Mouse (Mus musculus) ovary, postnatal 14 days (tissue): ENCODE data around the gene Otub1.

ENCODE experiments used
- DNase-seq: peaks from one replicate; pipeline ENCODE4 v3.0.0; 2022; ENCODE audit warnings: low spot score

The Otub1 gene

GRCm38 (mm10) chr19:7177804-7178511 is 28.2 kb downstream of the Otub1 start:
- DNase-seq, result no peak

GRCm38 (mm10) chr19:7176041-7176696 is 29.9 kb downstream of the Otub1 start:
- DNase-seq, result no peak

DNA sequence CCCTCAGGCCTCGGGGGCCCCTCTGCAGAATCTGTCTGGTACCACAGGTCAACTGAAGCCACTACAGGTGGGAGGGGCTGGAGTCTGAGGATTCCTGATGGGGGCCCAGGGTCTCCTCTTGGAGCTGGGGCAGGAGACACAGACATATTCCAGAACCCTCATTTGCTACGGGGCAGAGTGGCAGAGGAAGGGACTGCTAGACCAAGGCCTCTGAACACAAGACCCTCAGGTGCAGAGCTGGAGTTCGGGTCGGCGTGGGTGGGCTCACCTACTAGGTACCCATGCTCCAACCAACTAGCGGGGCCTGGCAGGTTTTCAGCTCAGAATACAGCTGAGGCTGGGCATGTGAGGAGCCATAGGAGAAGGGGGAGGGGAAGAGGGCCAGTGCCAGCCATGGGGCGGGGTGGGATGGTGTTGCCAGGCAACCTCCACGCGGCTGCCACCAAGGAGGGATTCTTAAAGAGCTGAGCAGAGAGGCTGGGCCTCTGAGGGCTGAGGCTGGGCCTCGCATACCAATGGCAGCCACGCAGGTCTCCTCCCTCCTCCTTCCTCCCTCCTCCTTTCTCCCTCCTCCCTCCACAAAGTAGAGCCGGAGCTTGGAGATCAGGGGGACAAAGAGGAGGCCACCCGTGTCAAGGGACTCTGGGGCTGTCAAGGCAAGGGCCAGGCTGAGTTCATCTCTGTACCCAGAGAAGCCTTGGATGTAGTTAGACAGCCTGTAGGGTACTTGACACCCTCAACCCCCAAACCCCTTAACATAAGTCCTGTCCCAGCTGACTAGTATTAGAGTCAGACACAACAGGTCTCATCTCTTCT is 33.9 kb downstream of the Otub1 start:
- no peak for DNase-seq

- no peak for DNase-seq
Measured at GRCm38 (mm10) chr19:7171447-7171846, 34.7 kb downstream of the Otub1 start.

DNA sequence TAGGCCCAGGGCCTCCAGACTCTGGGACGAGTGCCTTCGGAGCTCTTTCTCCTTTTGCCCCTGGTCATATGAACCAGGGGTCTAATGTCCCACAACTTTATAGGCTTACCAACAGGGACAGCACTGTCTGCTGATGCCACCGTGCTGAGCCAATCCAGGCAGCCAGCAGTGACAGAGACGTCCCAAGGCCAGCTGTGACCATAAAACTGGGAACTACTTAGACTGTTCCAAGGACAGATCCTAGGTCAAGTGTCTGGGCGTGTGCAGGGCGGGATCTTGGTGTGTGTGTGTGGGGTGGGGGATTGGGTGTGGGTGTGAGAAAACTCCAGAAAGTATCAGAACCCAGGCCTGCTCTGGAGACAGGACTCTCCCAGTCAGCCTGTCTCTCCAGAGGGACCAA is 35.2 kb downstream of the Otub1 start:
- no peak for DNase-seq

GRCm38 (mm10) chr19:7168423-7168822 is 37.7 kb downstream of the Otub1 start:
- DNase-seq, result no peak

GRCm38 (mm10) chr19:7166767-7167166 is 39.3 kb downstream of the Otub1 start:
- DNase-seq, result no peak

GRCm38 (mm10) chr19:7166200-7166711 is 39.9 kb downstream of the Otub1 start:
- no peak for DNase-seq

DNA sequence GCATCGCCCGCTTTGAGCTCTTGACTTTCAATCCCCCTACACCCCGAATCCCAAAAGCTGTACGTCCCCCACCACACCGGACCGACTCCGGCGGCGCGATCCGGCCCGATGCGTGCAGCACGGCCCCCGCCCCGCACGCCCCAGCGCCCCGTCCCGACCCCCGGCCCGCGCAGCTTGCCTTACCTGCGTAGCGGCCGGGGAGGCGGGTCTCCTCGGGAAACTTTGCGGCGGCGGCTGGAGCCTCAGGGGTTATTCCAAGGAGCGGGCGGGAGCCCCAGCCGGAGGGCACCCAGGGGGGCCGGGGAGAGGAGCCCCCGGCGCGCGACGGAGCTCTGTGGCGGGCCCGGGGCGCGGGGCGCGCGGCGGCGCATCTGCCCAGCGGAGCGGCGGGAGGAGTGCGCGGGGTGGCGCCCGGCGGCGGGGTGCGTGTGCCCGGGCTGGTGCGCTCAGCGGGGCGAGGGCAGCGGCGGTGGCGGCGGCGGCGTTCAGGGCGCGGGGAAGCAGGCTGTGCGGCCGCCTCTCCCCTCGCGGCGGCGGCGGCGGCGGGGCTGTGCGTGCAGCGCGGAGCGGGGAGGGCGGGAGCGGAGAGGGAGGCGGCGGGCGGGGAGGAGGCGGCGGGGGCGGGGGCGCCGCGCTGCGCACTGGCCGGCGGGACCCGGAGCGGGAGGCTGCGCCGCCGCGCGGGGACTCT is 40.5 kb downstream of the Otub1 start:
- DNase-seq, result no peak

DNA sequence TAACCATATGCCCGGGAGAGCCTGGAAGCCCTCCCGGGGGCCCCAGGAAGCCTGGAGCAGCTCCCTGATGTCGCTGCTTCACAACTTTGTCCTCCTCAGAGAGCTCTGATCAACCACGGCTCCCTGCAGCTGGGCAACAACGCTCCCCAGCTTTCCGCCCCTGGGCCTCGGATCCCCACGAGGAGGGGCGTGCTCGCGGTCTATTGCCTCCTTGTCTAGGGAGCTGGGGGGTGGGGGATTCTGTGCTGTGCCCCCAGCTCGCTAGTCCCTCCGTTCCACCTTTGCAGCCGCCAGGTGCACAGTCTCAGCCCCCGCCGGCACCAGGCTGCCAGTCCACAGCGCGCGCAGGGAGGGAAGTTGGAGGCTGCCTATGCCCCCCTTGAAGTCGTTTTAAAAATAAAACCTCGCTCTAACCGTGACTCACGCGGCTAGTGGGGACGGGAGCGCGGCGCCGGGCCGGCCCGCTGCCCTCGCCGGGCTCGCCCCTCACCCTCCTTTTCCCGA is 41.2 kb downstream of the Otub1 start:
- DNase-seq, result no peak

- DNase-seq, result no peak
Measured at GRCm38 (mm10) chr19:7164238-7164637, 41.9 kb downstream of the Otub1 start.

GRCm38 (mm10) chr19:7161064-7161463 is 45.1 kb downstream of the Otub1 start:
- DNase-seq, result no peak

- no peak for DNase-seq
Measured at GRCm38 (mm10) chr19:7160151-7160906, 45.8 kb downstream of the Otub1 start.

- no peak for DNase-seq
Measured at GRCm38 (mm10) chr19:7157734-7158133, 48.4 kb downstream of the Otub1 start.

GRCm38 (mm10) chr19:7155196-7155595 is 50.9 kb downstream of the Otub1 start:
- no peak for DNase-seq

- DNase-seq, result no peak
Measured at GRCm38 (mm10) chr19:7153232-7153631, 52.9 kb downstream of the Otub1 start.

- DNase-seq, result no peak
Measured at GRCm38 (mm10) chr19:7151927-7152653, 54.0 kb downstream of the Otub1 start.

DNA sequence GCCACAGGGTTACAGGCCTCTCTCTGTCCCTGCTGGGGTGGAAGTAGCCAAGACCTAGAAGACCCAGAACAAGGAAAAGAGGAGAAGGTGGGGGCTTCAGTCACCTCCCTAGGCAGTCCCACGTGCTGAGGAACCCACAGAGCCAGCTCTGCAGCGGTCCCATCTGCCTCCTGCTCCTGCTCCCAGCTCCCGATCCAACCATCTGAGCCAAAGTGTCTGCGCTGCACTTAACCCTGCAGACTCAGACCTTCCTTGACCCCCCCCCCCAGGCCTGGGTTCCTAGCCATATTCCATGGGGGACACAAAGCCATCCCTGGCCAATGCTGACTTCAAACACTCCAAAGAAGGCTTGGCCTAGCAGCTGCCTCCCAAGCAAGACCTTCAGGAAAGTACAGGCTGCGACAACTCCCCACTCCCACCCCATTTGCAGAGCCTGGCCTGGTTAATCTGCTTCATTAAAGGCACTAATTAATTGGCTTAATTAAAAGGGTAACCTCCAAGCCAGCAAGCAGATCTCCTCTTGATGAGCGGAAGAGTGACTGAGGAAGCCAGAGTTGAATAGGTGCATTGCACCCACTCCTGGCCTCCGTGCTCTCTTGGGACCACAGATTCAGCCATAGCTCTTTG is 54.7 kb downstream of the Otub1 start:
- DNase-seq, result no peak

- DNase-seq, result no peak
Measured at GRCm38 (mm10) chr19:7149158-7149685, 56.9 kb downstream of the Otub1 start.
